8 mouse cellular contexts compared by ENCODE assay signal in the genomic region with DNA sequence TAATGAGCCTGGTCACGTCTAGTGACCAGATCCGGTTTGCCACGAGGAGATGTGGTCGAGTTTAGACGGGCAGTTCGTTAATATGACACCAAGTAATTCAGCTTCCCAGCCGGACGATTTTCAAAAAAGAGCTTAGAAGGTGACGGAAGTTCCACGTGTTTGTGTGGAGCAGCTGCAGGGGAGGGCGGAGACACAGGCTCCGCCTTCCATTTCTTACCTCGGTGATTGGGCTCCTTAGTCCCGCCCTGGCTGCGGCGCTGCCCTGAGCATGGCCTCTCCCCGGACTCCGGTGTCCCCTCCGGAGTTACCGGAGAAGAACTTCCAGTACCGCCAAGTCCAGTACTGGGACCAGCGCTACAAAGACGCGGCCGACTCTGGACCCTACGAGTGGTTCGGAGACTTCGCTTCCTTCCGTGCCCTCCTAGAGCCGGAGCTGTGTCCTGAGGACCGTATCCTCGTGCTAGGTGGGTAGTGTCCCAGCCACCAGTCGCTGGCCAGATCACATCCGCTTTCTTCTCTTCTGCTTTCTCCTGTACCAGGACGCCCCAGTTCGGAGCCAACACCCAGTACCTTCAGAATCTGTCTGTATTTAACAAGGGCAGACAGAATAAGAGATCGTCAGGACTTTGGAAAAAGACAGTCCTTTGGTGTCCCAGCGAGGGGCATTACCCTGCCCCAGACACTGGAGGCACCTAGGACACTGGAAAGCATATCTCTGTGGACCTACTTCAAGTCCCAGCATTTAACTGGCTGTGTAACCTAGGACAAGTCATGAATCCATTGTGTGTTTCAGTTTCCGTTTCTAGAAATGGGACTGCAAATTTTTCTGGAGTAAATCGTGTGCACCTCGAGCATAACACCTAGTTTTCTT. TPM values are rescaled to one million over a fixed set of nuclear protein-coding genes. Genes with fewer than 3 reads are reported as not detected.
DNase-seq lines count a peak whose midpoint lies in the region; ATAC-seq and TF ChIP-seq lines count a peak whose summit lies in the region.

TSS of gene Eef1akmt4 (plus strand) at position 237 of the 871 bp plus-strand sequence.
TSS of gene Gm49333 (plus strand) at position 254 of the 871 bp plus-strand sequence.
TSS of gene Alg3 (minus strand) at position 379 of the 871 bp plus-strand sequence.

- peak within 1 kb of the TSS; percentile 76 for H3K4me2 ChIP-seq in kidney, embryonic 14.5 days (replicated peaks; ENCODE audit: low read depth, low read length)
- peak within 1 kb of the TSS; percentile 93 for H3K4me2 ChIP-seq in liver, embryonic 12.5 days

- no peak; the same call in 1 of the 2 replicates for TF ChIP-seq POLR2A in bone marrow macrophage, adult 2 months (IDR thresholded peaks at IDR 0.05; ENCODE audit: borderline replicate concordance, low read depth, low read length)
- TF ChIP-seq POLR2A in embryonic fibroblast, embryonic 13.5 days (IDR thresholded peaks at IDR 0.05; ENCODE audit: low read depth, low read length): peak; percentile 77

- H3K4me3 ChIP-seq in C2C12 (ENCODE audit: insufficient read depth, poor library complexity, severe bottlenecking): peak within 1 kb of the TSS; percentile 75
- H3K4me3 ChIP-seq in bone marrow macrophage, adult 2 months (ENCODE audit: insufficient read depth, low read length): peak within 1 kb of the TSS; percentile 75
- H3K4me3 ChIP-seq in embryonic fibroblast, embryonic 13.5 days (ENCODE audit: insufficient read depth, low read length): peak within 1 kb of the TSS; percentile 98
- H3K4me3 ChIP-seq in heart, embryonic 10.5 days: peak within 1 kb of the TSS; percentile 96
- H3K4me3 ChIP-seq in kidney, embryonic 14.5 days (ENCODE audit: low read length): peak within 1 kb of the TSS; percentile 71
- peak within 1 kb of the TSS; percentile 83 for H3K4me3 ChIP-seq in liver, embryonic 12.5 days

- H3K9me3 ChIP-seq in heart, embryonic 10.5 days: no peaks in the 10 kb centered on the region
- H3K9me3 ChIP-seq in kidney, embryonic 14.5 days (ENCODE audit: control insufficient read depth, low read length): no peaks in the 10 kb centered on the region
- no peaks in the 10 kb centered on the region for H3K9me3 ChIP-seq in liver, embryonic 12.5 days (replicated peaks)

- peaks cover 13% of the 10 kb centered on the region for H3K79me3 ChIP-seq in C2C12 (ENCODE audit: low read depth)

- peaks cover 4% of the 10 kb centered on the region; the same call in 1 of the 2 replicates for H3K4me1 ChIP-seq in bone marrow macrophage, adult 2 months (ENCODE audit: control insufficient read depth, insufficient read depth, low read length)
- H3K4me1 ChIP-seq in embryonic fibroblast, embryonic 13.5 days (ENCODE audit: control insufficient read depth, insufficient read depth, low read length): peaks cover 2% of the 10 kb centered on the region; the same call in 1 of the 2 replicates
- H3K4me1 ChIP-seq in heart, embryonic 10.5 days: peaks cover 21% of the 10 kb centered on the region
- peaks cover 5% of the 10 kb centered on the region; the same call in 1 of the 2 replicates for H3K4me1 ChIP-seq in kidney, embryonic 14.5 days (ENCODE audit: control insufficient read depth, insufficient read depth, low read length)
- peaks cover 32% of the 10 kb centered on the region for H3K4me1 ChIP-seq in liver, embryonic 12.5 days

- peaks cover 40% of the 10 kb centered on the region for H3K79me2 ChIP-seq in C2C12 (ENCODE audit: control insufficient read depth, insufficient read depth)

- peak within 1 kb of the TSS; percentile 66 for H3K27ac ChIP-seq in bone marrow macrophage, adult 2 months (ENCODE audit: insufficient read depth, low read depth, low read length)
- peak within 1 kb of the TSS; percentile 74 for H3K27ac ChIP-seq in embryonic fibroblast, embryonic 13.5 days (ENCODE audit: insufficient read depth, low read length)
- H3K27ac ChIP-seq in heart, embryonic 10.5 days: peak within 1 kb of the TSS; percentile 95
- peak within 1 kb of the TSS; percentile 78 for H3K27ac ChIP-seq in kidney, embryonic 14.5 days (ENCODE audit: low read depth, low read length)
- H3K27ac ChIP-seq in liver, embryonic 12.5 days: peak within 1 kb of the TSS; percentile 79

- WGBS in heart, embryonic 10.5 days: 2% methylated on average over 41 of the region's 41 CpGs
- 2% methylated on average over 41 of the region's 41 CpGs for WGBS in kidney, embryonic 14.5 days
- 2% methylated on average over 41 of the region's 41 CpGs for WGBS in liver, embryonic 12.5 days (ENCODE audit: insufficient replicate concordance)

- no peaks in the 10 kb centered on the region for H3K27me3 ChIP-seq in C2C12 (ENCODE audit: control insufficient read depth, insufficient read depth, insufficient read length)
- no peaks in the 10 kb centered on the region for H3K27me3 ChIP-seq in heart, embryonic 10.5 days (ENCODE audit: insufficient read depth, poor library complexity, severe bottlenecking)
- no peaks in the 10 kb centered on the region for H3K27me3 ChIP-seq in kidney, embryonic 14.5 days (ENCODE audit: control insufficient read depth, insufficient read depth, low read length)
- no peaks in the 10 kb centered on the region for H3K27me3 ChIP-seq in liver, embryonic 12.5 days (replicated peaks)
- H3K27me3 ChIP-seq in splenic B cell, adult 2 months (ENCODE audit: control insufficient read depth, insufficient read depth, low read length, poor library complexity, severe bottlenecking): no peaks in the 10 kb centered on the region

- H3ac ChIP-seq in C2C12 (ENCODE audit: control insufficient read depth, insufficient read length, low read depth): peak within 1 kb of the TSS; percentile 100

- DNase-seq in heart, embryonic 10.5 days (ENCODE audit: low spot score): peak; percentile 97
- DNase-seq in naive thymus-derived CD4-positive, alpha-beta T cell, adult 2 months (ENCODE audit: low read depth): peak; percentile 91
- peak; percentile 90 for DNase-seq in splenic B cell, adult 2 months (ENCODE audit: low read depth, low spot score)

- peak; percentile 97 for ATAC-seq in kidney, embryonic 14.5 days (ENCODE audit: low FRiP score, low TSS enrichment)
- ATAC-seq in liver, embryonic 12.5 days: peak; percentile 97

- H3K9ac ChIP-seq in kidney, embryonic 14.5 days (ENCODE audit: low read depth, low read length): peak within 1 kb of the TSS; percentile 84
- peak within 1 kb of the TSS; percentile 78 for H3K9ac ChIP-seq in liver, embryonic 12.5 days

- H3K36me3 ChIP-seq in C2C12 (ENCODE audit: control insufficient read depth, insufficient read depth): peaks cover 16% of the 10 kb centered on the region
- peaks cover 25% of the 10 kb centered on the region for H3K36me3 ChIP-seq in heart, embryonic 10.5 days
- H3K36me3 ChIP-seq in kidney, embryonic 14.5 days (ENCODE audit: control insufficient read depth, insufficient read depth, low read length): peaks cover 12% of the 10 kb centered on the region; the same call in 1 of the 2 replicates
- H3K36me3 ChIP-seq in liver, embryonic 12.5 days: peaks cover 24% of the 10 kb centered on the region
- H3K36me3 ChIP-seq in splenic B cell, adult 2 months (ENCODE audit: control insufficient read depth, insufficient read depth, low read length, poor library complexity, severe bottlenecking): no peaks in the 10 kb centered on the region

- no peak for TF ChIP-seq CTCF in C2C12 (IDR thresholded peaks at IDR 0.05; ENCODE audit: control insufficient read depth, insufficient read depth, insufficient read length)
- no peak for TF ChIP-seq CTCF in bone marrow macrophage, adult 2 months (IDR thresholded peaks at IDR 0.05; ENCODE audit: low read depth, low read length)
- no peak for TF ChIP-seq CTCF in embryonic fibroblast, embryonic 13.5 days (IDR thresholded peaks at IDR 0.05; ENCODE audit: borderline replicate concordance, insufficient read depth, low read length)

TF ChIP-seq in C2C12, 6 proteins besides CTCF, POLR2A, EP300 and RAD21:
- TF ChIP-seq MYOG (IDR thresholded peaks at IDR 0.05; ENCODE audit: control insufficient read depth, extremely low read depth, insufficient read length) (no peak), MYOD1 (IDR thresholded peaks at IDR 0.05; ENCODE audit: control insufficient read depth, insufficient read length, low read depth) (peak; percentile 69), MAX (IDR thresholded peaks at IDR 0.05) (peak; percentile 98), USF1 (IDR thresholded peaks at IDR 0.05; ENCODE audit: low read depth) (no peak), CEBPB (IDR thresholded peaks at IDR 0.05; ENCODE audit: low read depth) (no peak)

RNA-seq across cellular contexts. Expression of gene Eef1akmt4, which starts in this region (rescaled TPM):
- 32.5 TPM for polyA plus RNA-seq in C2C12 (2012; fragmentation: generic; extraction: Trizol)
- polyA plus RNA-seq in bone marrow macrophage, adult 2 months (2012; ENCODE audit: insufficient read depth, insufficient read length, missing spikeins): 7.0 and 9.8 TPM in 2 replicates
- polyA plus RNA-seq in embryonic fibroblast, embryonic 13.5 days (2011; ENCODE audit: insufficient read length, low read depth, missing spikeins): 14.3 and 15.2 TPM in 2 replicates
- 29.9 and 39.5 TPM in 2 replicates for polyA plus RNA-seq in heart, embryonic 10.5 days (2016; fragmentation: Nextera tagmentation; extraction: Ambion mirVana)
- 42.2 and 42.4 TPM in 2 replicates for polyA plus RNA-seq in kidney, embryonic 14.5 days (2014; fragmentation: Nextera tagmentation; extraction: Ambion mirVana)
- polyA plus RNA-seq in liver, embryonic 12.5 days (2016; fragmentation: Nextera tagmentation; extraction: Ambion mirVana): 27.4 and 28.6 TPM in 2 replicates

RNA-seq across cellular contexts. Expression of gene Gm49333, which starts in this region (rescaled TPM):
- not detected for polyA plus RNA-seq in C2C12 (2012; fragmentation: generic; extraction: Trizol)
- polyA plus RNA-seq in bone marrow macrophage, adult 2 months (2012; ENCODE audit: insufficient read depth, insufficient read length, missing spikeins): not detected in 2 replicates
- 2.6 TPM in 1 of 2 replicates, not detected in the other for polyA plus RNA-seq in embryonic fibroblast, embryonic 13.5 days (2011; ENCODE audit: insufficient read length, low read depth, missing spikeins)
- not detected in 2 replicates for polyA plus RNA-seq in heart, embryonic 10.5 days (2016; fragmentation: Nextera tagmentation; extraction: Ambion mirVana)
- not detected in 2 replicates for polyA plus RNA-seq in kidney, embryonic 14.5 days (2014; fragmentation: Nextera tagmentation; extraction: Ambion mirVana)
- polyA plus RNA-seq in liver, embryonic 12.5 days (2016; fragmentation: Nextera tagmentation; extraction: Ambion mirVana): 0.21 TPM in 1 of 2 replicates, not detected in the other

RNA-seq across cellular contexts. Expression of gene Alg3, which starts in this region (rescaled TPM):
- 35.4 TPM for polyA plus RNA-seq in C2C12 (2012; fragmentation: generic; extraction: Trizol)
- 10.9 and 13.1 TPM in 2 replicates for polyA plus RNA-seq in bone marrow macrophage, adult 2 months (2012; ENCODE audit: insufficient read depth, insufficient read length, missing spikeins)
- 31.4 and 34.6 TPM in 2 replicates for polyA plus RNA-seq in embryonic fibroblast, embryonic 13.5 days (2011; ENCODE audit: insufficient read length, low read depth, missing spikeins)
- polyA plus RNA-seq in heart, embryonic 10.5 days (2016; fragmentation: Nextera tagmentation; extraction: Ambion mirVana): 44.3 and 50.7 TPM in 2 replicates
- 44.3 and 55.7 TPM in 2 replicates for polyA plus RNA-seq in kidney, embryonic 14.5 days (2014; fragmentation: Nextera tagmentation; extraction: Ambion mirVana)
- polyA plus RNA-seq in liver, embryonic 12.5 days (2016; fragmentation: Nextera tagmentation; extraction: Ambion mirVana): 35.0 and 36.0 TPM in 2 replicates

Comparison
In these comparisons a context has a peak if more than half of its experiments do, and no peak if none do; other contexts are left out.
1. Peak in every context shown above with its lines: DNase-seq, ATAC-seq, H3K4me3 ChIP-seq and H3K27ac ChIP-seq.